Mouse (Mus musculus) bone marrow, adult 2 months (tissue): ENCODE measurements around the gene Chga. TPM values are rescaled to one million over a fixed set of nuclear protein-coding genes. Genes with fewer than 3 reads are reported as not detected.

ENCODE experiments used
- H3K27ac ChIP-seq: fragments of 200-500 bp; 2 replicates; pipeline ENCODE4 v1.5.1; 2012; ENCODE audit warnings: low read depth, mild to moderate bottlenecking, control low read depth, inconsistent platforms, low read length; ENCODE audit not compliant: control insufficient read depth, poor library complexity, insufficient read depth
- H3K4me1 ChIP-seq: fragments of 200-500 bp; 2 replicates; pipeline ENCODE4 v1.6.1; 2011; ENCODE audit warnings: low read length; ENCODE audit not compliant: control insufficient read depth, insufficient read depth
- H3K4me3 ChIP-seq: fragments of 200-500 bp; replicated peaks from 2 replicates; pipeline ENCODE3; 2011; ENCODE audit warnings: mild to moderate bottlenecking, low read depth, low read length, control low read depth; ENCODE audit not compliant: control insufficient read depth
- CTCF ChIP-seq: fragments of 200-500 bp; IDR thresholded peaks from 2 replicates; pipeline ENCODE4 v1.5.1; 2011; ENCODE audit warnings: low read length, control low read depth; ENCODE audit not compliant: control insufficient read depth, insufficient read depth
- POLR2A ChIP-seq: fragments of 200-500 bp; IDR thresholded peaks from 2 replicates; pipeline ENCODE4 v1.6.1; 2011; ENCODE audit warnings: low read depth, mild to moderate bottlenecking, control low read depth, low read length, borderline replicate concordance; ENCODE audit not compliant: control insufficient read depth
- WGBS: fragments of 180-500 bp; shearing (Covaris S2); methylation state at CpG from one replicate; pipeline ENCODE4 v1.1.7; 2018; 5-methylcytosine and 5-hydroxymethylcytosine counted together
- polyA plus RNA-seq: library from polyadenylated mRNA; stranded (reverse); fragments of >200 nt; gene quantifications from 2 replicates; pipeline ENCODE4 v1.2.4, GENCODE M21; 2011; ENCODE audit warnings: low replicate concordance; ENCODE audit not compliant: missing spikeins, insufficient read depth, insufficient read length

Chga gene
- polyA plus RNA-seq, 1 experiment: 1.3 TPM

- peaks cover 1% of the 10 kb centered on the region; the same call in 1 of the 2 replicates for H3K4me1 ChIP-seq
- whole genome bisulfite sequencing: 80% methylated on average over 12 of the region's 12 CpGs
- H3K27ac ChIP-seq: no peak overlapping the region
- H3K4me3 ChIP-seq: no peak overlapping the region
- TF ChIP-seq CTCF (no peak), POLR2A (no peak)
Measured at GRCm38 (mm10) chr12:102519929-102520720, 34.6 kb upstream of the Chga start.

- no peak overlapping the region for H3K4me3 ChIP-seq
- WGBS: 62% methylated on average over 13 of the region's 13 CpGs
- TF ChIP-seq POLR2A (no peak), CTCF (no peak)
Measured at GRCm38 (mm10) chr12:102521777-102522319, 32.9 kb upstream of the Chga start.

DNA sequence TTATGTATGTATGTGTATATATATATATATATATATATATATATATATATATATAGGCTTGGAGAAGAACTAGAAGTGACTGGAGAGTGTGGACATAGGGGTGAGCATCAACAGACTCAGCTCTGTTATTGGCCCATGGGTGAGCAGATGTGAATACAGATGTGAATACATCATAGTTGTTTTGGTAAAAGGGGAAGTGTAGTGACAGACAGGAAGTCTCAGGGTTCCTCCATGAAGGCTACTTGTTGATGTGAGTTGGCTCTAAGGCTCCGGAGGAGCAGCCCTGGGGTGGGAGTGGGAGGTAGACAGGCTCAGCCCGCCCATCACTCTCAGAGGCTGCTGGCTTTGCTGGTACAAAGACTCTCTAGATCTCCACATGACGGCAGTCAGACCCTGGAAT lies 30.6 kb upstream of the Chga start:
- Histone ChIP-seq H3K4me1 (no peaks in the 10 kb centered on the region; the same call in 1 of the 2 replicates), H3K4me3 (no peak overlapping the region), H3K27ac (no peak overlapping the region)
- 42% methylated on average over 3 of the region's 3 CpGs for WGBS
- TF ChIP-seq POLR2A (no peak), CTCF (no peak)

More at GRCm38 (mm10) chr12:102521777-102522319, 32.9 kb upstream of the Chga start:
- Histone ChIP-seq H3K27ac (no peak overlapping the region), H3K4me1 (peaks cover 1% of the 10 kb centered on the region; the same call in 1 of the 2 replicates)

- no peaks in the 10 kb centered on the region; the same call in 1 of the 2 replicates for H3K4me1 ChIP-seq
- 47% methylated on average over 6 of the region's 6 CpGs for WGBS
- H3K27ac ChIP-seq: no peak overlapping the region
- TF ChIP-seq POLR2A (no peak), CTCF (no peak)
- no peak overlapping the region for H3K4me3 ChIP-seq
Measured at GRCm38 (mm10) chr12:102524760-102525159, 30.0 kb upstream of the Chga start.

GRCm38 (mm10) chr12:102527989-102528388 lies 26.8 kb upstream of the Chga start:
- Histone ChIP-seq H3K27ac (no peak overlapping the region), H3K4me3 (no peak overlapping the region), H3K4me1 (no peaks in the 10 kb centered on the region; the same call in 1 of the 2 replicates)
- 54% methylated on average over 5 of the region's 5 CpGs for whole genome bisulfite sequencing
- TF ChIP-seq POLR2A (no peak), CTCF (no peak)

DNA sequence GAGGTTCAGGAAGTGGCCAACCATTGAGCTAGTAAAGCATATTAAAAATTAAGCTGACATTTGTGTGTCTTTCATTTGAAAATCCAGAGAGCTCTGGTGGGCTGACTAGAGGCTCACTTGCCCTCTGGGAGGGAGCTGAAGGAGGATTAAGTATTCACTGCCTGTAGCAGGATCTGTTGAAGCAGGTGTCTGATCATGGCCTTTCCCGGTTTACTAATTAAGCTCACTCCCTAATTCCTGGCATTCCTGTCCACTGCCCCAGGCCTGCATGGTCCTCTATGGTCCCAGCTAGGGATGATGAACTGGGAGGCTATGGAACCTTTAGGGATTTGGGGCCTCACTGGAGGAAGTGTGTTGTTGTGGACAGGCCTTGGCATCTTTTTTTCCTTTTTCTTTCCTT lies 19.0 kb upstream of the Chga start:
- Histone ChIP-seq H3K4me1 (no peaks in the 10 kb centered on the region), H3K27ac (no peak overlapping the region), H3K4me3 (no peak overlapping the region)
- WGBS: 92% methylated on average over 1 of the region's 1 CpGs
- TF ChIP-seq POLR2A (no peak), CTCF (no peak)

DNA sequence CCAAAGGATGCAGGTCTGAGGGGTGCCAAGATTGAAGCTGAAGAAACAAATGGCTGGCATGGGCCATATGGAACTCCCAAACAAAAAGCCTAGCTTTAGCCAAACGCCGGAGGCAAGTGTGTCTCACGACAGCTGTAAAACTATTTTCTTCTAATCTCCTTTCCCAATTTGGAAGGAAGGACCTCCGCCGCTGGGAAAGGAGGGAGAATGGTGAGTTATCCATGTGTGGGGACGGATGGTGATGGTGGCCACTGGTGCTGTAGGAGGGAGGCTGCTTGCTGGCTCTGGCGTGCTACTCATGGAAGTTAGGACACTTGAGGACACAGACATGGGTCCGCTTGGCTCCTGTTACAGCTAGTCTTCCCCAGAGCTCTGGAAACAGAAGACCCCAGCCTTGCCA lies 14.5 kb upstream of the Chga start:
- Histone ChIP-seq H3K4me1 (no peaks in the 10 kb centered on the region), H3K27ac (no peak overlapping the region), H3K4me3 (no peak overlapping the region)
- TF ChIP-seq CTCF: no peak
- 74% methylated on average over 8 of the region's 8 CpGs for WGBS

DNA sequence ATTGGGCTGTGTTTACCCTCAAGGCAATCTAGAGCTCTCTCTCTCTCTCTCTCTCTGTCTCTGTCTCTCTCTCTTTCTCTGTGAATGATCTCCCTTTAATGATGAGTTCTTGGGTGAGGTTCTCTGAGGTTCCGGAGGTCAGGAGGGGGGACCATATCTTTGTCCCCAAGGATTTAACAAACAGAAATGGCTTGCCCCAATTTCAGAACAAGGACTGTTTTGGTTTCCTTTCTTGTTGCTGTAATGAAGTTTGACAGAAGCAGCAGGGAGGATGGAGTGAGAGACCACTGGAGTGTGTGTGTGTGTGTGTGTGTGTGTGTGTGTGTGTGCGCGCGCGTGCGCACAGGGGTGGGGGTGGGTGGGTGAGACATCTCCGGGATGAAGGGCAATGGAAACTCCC lies 13.6 kb upstream of the Chga start:
- WGBS: 92% methylated on average over 7 of the region's 7 CpGs
- H3K4me3 ChIP-seq: no peak overlapping the region
- TF ChIP-seq POLR2A (no peak), CTCF (no peak)
- no peak overlapping the region for H3K27ac ChIP-seq
- no peaks in the 10 kb centered on the region for H3K4me1 ChIP-seq

- WGBS: 74% methylated on average over 6 of the region's 6 CpGs
- Histone ChIP-seq H3K27ac (no peak overlapping the region), H3K4me3 (no peak overlapping the region), H3K4me1 (no peaks in the 10 kb centered on the region)
- TF ChIP-seq CTCF (no peak), POLR2A (no peak)
Measured at GRCm38 (mm10) chr12:102545122-102545521, 9.6 kb upstream of the Chga start.
